Mouse (Mus musculus): ENCODE measurements around the gene Nova2. TPM values are rescaled to one million over a fixed set of nuclear protein-coding genes. Genes with fewer than 3 reads are reported as not detected.

Gene Nova2
- polyA plus RNA-seq, 1 experiment: 0.39 TPM

GRCm38 (mm10) chr7:18951397-18951796 lies 25.7 kb downstream of the Nova2 start:
- Histone ChIP-seq H3K36me3 (ENCODE audit: control insufficient read depth, insufficient read depth, low read length) (no peaks in the 10 kb centered on the region), H3K27ac (ENCODE audit: control insufficient read depth, insufficient read depth, low read length) (no peak overlapping the region), H3K4me1 (replicated peaks; ENCODE audit: control insufficient read depth, insufficient read depth, low read length) (peaks cover 2% of the 10 kb centered on the region), H3K27me3 (ENCODE audit: control insufficient read depth, insufficient read depth, low read length) (no peaks in the 10 kb centered on the region; the same call in 1 of the 2 replicates), H3K4me3 (ENCODE audit: control insufficient read depth, insufficient read depth, low read length) (no peak overlapping the region)
- peak; percentile 31 for DNase-seq
- TF ChIP-seq CTCF (IDR thresholded peaks at IDR 0.05; ENCODE audit: borderline replicate concordance, control insufficient read depth, extremely low read depth, insufficient read depth, low read length, poor library complexity) (no peak), POLR2A (IDR thresholded peaks at IDR 0.05; ENCODE audit: control insufficient read depth, extremely low read depth, insufficient read depth, low read length, poor library complexity) (no peak)
- WGBS: 18% methylated on average over 15 of the region's 15 CpGs

GRCm38 (mm10) chr7:18957569-18958383 lies 32.1 kb downstream of the Nova2 start:
- Histone ChIP-seq H3K4me3 (ENCODE audit: control insufficient read depth, insufficient read depth, low read length) (peak overlapping the region; percentile 11; the same call in 1 of the 2 replicates), H3K27ac (ENCODE audit: control insufficient read depth, insufficient read depth, low read length) (no peak overlapping the region), H3K27me3 (ENCODE audit: control insufficient read depth, insufficient read depth, low read length) (peaks cover 20% of the 10 kb centered on the region; the same call in 1 of the 2 replicates), H3K4me1 (replicated peaks; ENCODE audit: control insufficient read depth, insufficient read depth, low read length) (peaks cover 5% of the 10 kb centered on the region; the same call in 1 of the 2 replicates), H3K36me3 (ENCODE audit: control insufficient read depth, insufficient read depth, low read length) (no peaks in the 10 kb centered on the region)
- no peak for DNase-seq
- WGBS: 2% methylated on average over 104 of the region's 107 CpGs
- TF ChIP-seq POLR2A (IDR thresholded peaks at IDR 0.05; ENCODE audit: control insufficient read depth, extremely low read depth, insufficient read depth, low read length, poor library complexity): no peak
- TF ChIP-seq CTCF (IDR thresholded peaks at IDR 0.05; ENCODE audit: borderline replicate concordance, control insufficient read depth, extremely low read depth, insufficient read depth, low read length, poor library complexity): no peak

- H3K4me3 ChIP-seq (ENCODE audit: control insufficient read depth, insufficient read depth, low read length): peak overlapping the region; percentile 11; the same call in 1 of the 2 replicates
- no peaks in the 10 kb centered on the region for H3K36me3 ChIP-seq (ENCODE audit: control insufficient read depth, insufficient read depth, low read length)
- WGBS: 5% methylated on average over 21 of the region's 21 CpGs
- peaks cover 24% of the 10 kb centered on the region; the same call in 1 of the 2 replicates for H3K27me3 ChIP-seq (ENCODE audit: control insufficient read depth, insufficient read depth, low read length)
- no peak overlapping the region for H3K27ac ChIP-seq (ENCODE audit: control insufficient read depth, insufficient read depth, low read length)
- DNase-seq: no peak
- H3K4me1 ChIP-seq (replicated peaks; ENCODE audit: control insufficient read depth, insufficient read depth, low read length): peaks cover 5% of the 10 kb centered on the region; the same call in 1 of the 2 replicates
- TF ChIP-seq POLR2A (IDR thresholded peaks at IDR 0.05; ENCODE audit: control insufficient read depth, extremely low read depth, insufficient read depth, low read length, poor library complexity) (no peak), CTCF (IDR thresholded peaks at IDR 0.05; ENCODE audit: borderline replicate concordance, control insufficient read depth, extremely low read depth, insufficient read depth, low read length, poor library complexity) (no peak)
These were observed 32.7 kb downstream of the Nova2 start for GRCm38 (mm10) chr7:18958384-18958766.

GRCm38 (mm10) chr7:18959446-18959845 lies 33.8 kb downstream of the Nova2 start:
- no peaks in the 10 kb centered on the region for H3K36me3 ChIP-seq (ENCODE audit: control insufficient read depth, insufficient read depth, low read length)
- H3K4me1 ChIP-seq (replicated peaks; ENCODE audit: control insufficient read depth, insufficient read depth, low read length): peaks cover 5% of the 10 kb centered on the region; the same call in 1 of the 2 replicates
- no peak overlapping the region for H3K27ac ChIP-seq (ENCODE audit: control insufficient read depth, insufficient read depth, low read length)
- no peak for DNase-seq
- no peak for TF ChIP-seq CTCF (IDR thresholded peaks at IDR 0.05; ENCODE audit: borderline replicate concordance, control insufficient read depth, extremely low read depth, insufficient read depth, low read length, poor library complexity)
- no peak for TF ChIP-seq POLR2A (IDR thresholded peaks at IDR 0.05; ENCODE audit: control insufficient read depth, extremely low read depth, insufficient read depth, low read length, poor library complexity)
- no peak overlapping the region for H3K4me3 ChIP-seq (ENCODE audit: control insufficient read depth, insufficient read depth, low read length)
- H3K27me3 ChIP-seq (ENCODE audit: control insufficient read depth, insufficient read depth, low read length): peaks cover 25% of the 10 kb centered on the region; the same call in 1 of the 2 replicates
- 22% methylated on average over 8 of the region's 8 CpGs for WGBS

GRCm38 (mm10) chr7:18962171-18962792 lies 36.6 kb downstream of the Nova2 start:
- peaks cover 5% of the 10 kb centered on the region; the same call in 1 of the 2 replicates for H3K4me1 ChIP-seq (replicated peaks; ENCODE audit: control insufficient read depth, insufficient read depth, low read length)
- H3K27ac ChIP-seq (ENCODE audit: control insufficient read depth, insufficient read depth, low read length): no peak overlapping the region
- WGBS: 7% methylated on average over 17 of the region's 17 CpGs
- H3K36me3 ChIP-seq (ENCODE audit: control insufficient read depth, insufficient read depth, low read length): no peaks in the 10 kb centered on the region
- no peak for TF ChIP-seq POLR2A (IDR thresholded peaks at IDR 0.05; ENCODE audit: control insufficient read depth, extremely low read depth, insufficient read depth, low read length, poor library complexity)
- no peak for TF ChIP-seq CTCF (IDR thresholded peaks at IDR 0.05; ENCODE audit: borderline replicate concordance, control insufficient read depth, extremely low read depth, insufficient read depth, low read length, poor library complexity)
- H3K27me3 ChIP-seq (ENCODE audit: control insufficient read depth, insufficient read depth, low read length): peaks cover 27% of the 10 kb centered on the region; the same call in 1 of the 2 replicates
- DNase-seq: no peak
- no peak overlapping the region for H3K4me3 ChIP-seq (ENCODE audit: control insufficient read depth, insufficient read depth, low read length)

- TF ChIP-seq POLR2A (IDR thresholded peaks at IDR 0.05; ENCODE audit: control insufficient read depth, extremely low read depth, insufficient read depth, low read length, poor library complexity): no peak
- no peak for TF ChIP-seq CTCF (IDR thresholded peaks at IDR 0.05; ENCODE audit: borderline replicate concordance, control insufficient read depth, extremely low read depth, insufficient read depth, low read length, poor library complexity)
- Histone ChIP-seq H3K27me3 (ENCODE audit: control insufficient read depth, insufficient read depth, low read length) (peaks cover 23% of the 10 kb centered on the region; the same call in 1 of the 2 replicates), H3K4me3 (ENCODE audit: control insufficient read depth, insufficient read depth, low read length) (no peak overlapping the region), H3K36me3 (ENCODE audit: control insufficient read depth, insufficient read depth, low read length) (no peaks in the 10 kb centered on the region), H3K4me1 (replicated peaks; ENCODE audit: control insufficient read depth, insufficient read depth, low read length) (0 out of 2 replicates have a peak, but pooled peaks cover under 1% of the 10 kb centered on the region), H3K27ac (ENCODE audit: control insufficient read depth, insufficient read depth, low read length) (no peak overlapping the region)
- 3% methylated on average over 20 of the region's 20 CpGs for WGBS
- no peak for DNase-seq
These were observed 37.1 kb downstream of the Nova2 start for GRCm38 (mm10) chr7:18962795-18963194.
